Mouse (Mus musculus): ENCODE measurements around the gene Scnn1b. TPM values are rescaled to one million over a fixed set of nuclear protein-coding genes. Genes with fewer than 3 reads are reported as not detected.

Scnn1b gene
- total and polyA plus RNA-seq, 2 experiments from 2014 or later: 0.54 to 0.67 TPM

DNA sequence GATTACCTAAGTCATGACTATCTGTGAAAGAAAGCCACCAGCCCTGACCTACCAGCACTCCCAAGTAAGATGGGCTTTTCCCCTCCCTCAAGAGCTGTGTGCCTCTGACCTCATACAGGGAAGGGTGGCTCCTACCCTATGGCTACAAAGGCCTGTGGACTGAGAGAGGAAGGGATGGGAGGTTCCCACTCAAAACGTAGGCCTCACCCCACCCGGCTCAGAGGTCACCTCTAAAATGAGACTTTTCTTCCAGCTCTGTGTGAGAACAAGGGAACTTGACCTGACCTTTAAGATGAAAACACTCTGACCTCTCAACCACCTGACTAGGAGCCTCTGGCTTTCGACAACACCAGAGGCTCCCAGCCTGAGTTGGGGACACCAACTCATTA lies 97.7 kb downstream of the Scnn1b start:
- DNase-seq (no peak), ATAC-seq (no peak)
- no peak overlapping the region for H3K4me3 ChIP-seq (ENCODE audit: low read depth, low read length)
- H3K27ac ChIP-seq (ENCODE audit: low read depth, low read length): no peak overlapping the region
- no peak for TF ChIP-seq CTCF (IDR thresholded peaks at IDR 0.05; ENCODE audit: low read depth)
- no peaks in the 10 kb centered on the region for H3K4me1 ChIP-seq (ENCODE audit: insufficient read depth)
- H3K27me3 ChIP-seq (ENCODE audit: insufficient read depth, low read length): no peaks in the 10 kb centered on the region
- no peak overlapping the region for H3K4me2 ChIP-seq (ENCODE audit: low read depth)
- H3K9ac ChIP-seq: no peak overlapping the region
- no peaks in the 10 kb centered on the region for H3K9me3 ChIP-seq (ENCODE audit: low read length)
- 89% methylated on average over 3 of the region's 3 CpGs for WGBS
- peaks cover 5% of the 10 kb centered on the region; the same call in 1 of the 2 replicates for H3K36me3 ChIP-seq (ENCODE audit: insufficient read depth)

DNA sequence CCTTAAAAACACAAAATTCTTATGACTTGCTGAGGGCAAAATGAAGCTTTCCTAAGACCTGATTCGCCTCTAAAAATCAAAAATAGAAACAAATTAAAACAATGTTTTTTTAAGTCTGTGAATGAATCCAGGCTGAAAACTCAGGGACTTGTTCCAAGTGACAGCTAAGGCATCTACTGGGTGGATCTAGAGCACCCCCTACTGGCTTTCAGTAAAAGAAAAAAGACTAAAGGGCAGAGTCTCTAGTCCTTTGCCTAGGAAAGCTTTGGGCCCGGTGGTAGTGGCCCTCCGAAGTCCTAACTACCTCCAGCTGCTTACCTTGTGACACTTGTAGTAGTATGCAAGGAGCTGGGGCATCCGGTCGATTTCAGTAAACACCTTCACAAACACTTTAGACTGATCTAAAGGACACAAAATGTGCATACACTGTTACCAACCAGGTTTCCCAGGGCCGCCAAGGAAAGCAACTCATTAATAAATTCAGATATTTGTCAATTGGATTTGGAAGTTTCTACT lies 99.1 kb downstream of the Scnn1b start:
- 64% methylated on average over 6 of the region's 6 CpGs for WGBS
- H3K4me3 ChIP-seq (ENCODE audit: low read depth, low read length): no peak overlapping the region
- ATAC-seq (no peak), DNase-seq (peak; percentile 81)
- H3K27me3 ChIP-seq (ENCODE audit: insufficient read depth, low read length): no peaks in the 10 kb centered on the region
- no peak overlapping the region for H3K9ac ChIP-seq
- H3K36me3 ChIP-seq (ENCODE audit: insufficient read depth): peaks cover 8% of the 10 kb centered on the region; the same call in 1 of the 2 replicates
- H3K9me3 ChIP-seq (ENCODE audit: low read length): no peaks in the 10 kb centered on the region
- H3K4me1 ChIP-seq (ENCODE audit: insufficient read depth): no peaks in the 10 kb centered on the region
- no peak overlapping the region for H3K4me2 ChIP-seq (ENCODE audit: low read depth)
- TF ChIP-seq CTCF (IDR thresholded peaks at IDR 0.05; ENCODE audit: low read depth): peak; percentile 76
- H3K27ac ChIP-seq (ENCODE audit: low read depth, low read length): no peak overlapping the region

DNA sequence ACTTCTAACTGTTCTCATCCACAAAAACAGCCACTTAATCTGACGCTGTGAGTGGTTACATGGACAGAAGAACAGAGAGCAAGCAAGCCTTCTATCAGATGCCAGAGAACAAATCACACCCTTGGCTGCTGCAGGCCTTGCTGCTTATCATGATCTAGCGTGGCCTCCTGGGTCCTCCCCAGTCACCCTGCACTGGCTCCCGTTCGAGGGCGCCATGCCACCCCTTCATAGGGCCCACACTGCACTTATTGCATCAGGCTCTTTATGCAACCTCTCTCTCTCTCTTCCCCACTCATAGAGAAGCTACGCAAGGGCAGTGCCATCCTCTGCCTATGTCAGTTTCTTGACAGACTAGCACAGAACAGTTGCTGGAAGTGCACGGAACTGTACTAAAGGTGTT lies 101.3 kb downstream of the Scnn1b start:
- Histone ChIP-seq H3K4me1 (ENCODE audit: insufficient read depth) (no peaks in the 10 kb centered on the region), H3K4me2 (ENCODE audit: low read depth) (no peak overlapping the region), H3K4me3 (ENCODE audit: low read depth, low read length) (no peak overlapping the region), H3K9me3 (ENCODE audit: low read length) (no peaks in the 10 kb centered on the region), H3K27ac (ENCODE audit: low read depth, low read length) (no peak overlapping the region), H3K36me3 (ENCODE audit: insufficient read depth) (peaks cover 14% of the 10 kb centered on the region; the same call in 1 of the 2 replicates), H3K27me3 (ENCODE audit: insufficient read depth, low read length) (no peaks in the 10 kb centered on the region), H3K9ac (no peak overlapping the region)
- DNase-seq (no peak), ATAC-seq (no peak)
- 92% methylated on average over 7 of the region's 7 CpGs for WGBS
- TF ChIP-seq CTCF (IDR thresholded peaks at IDR 0.05; ENCODE audit: low read depth): no peak

Other genes starting within 250 kb of the Scnn1b start
- 23.3 and 29.5 TPM in 2 replicates for gene Usp31, start 157.8 kb upstream of the Scnn1b start, total RNA-seq (2014; rRNA removed)
- 1.9 and 2.4 TPM in 2 replicates for gene Usp31, start 157.8 kb upstream of the Scnn1b start, polyA plus RNA-seq (2015; fragmentation: Nextera tagmentation; extraction: Ambion mirVana)
- gene Scnn1g, start 130.6 kb upstream of the Scnn1b start, total RNA-seq (2014; rRNA removed): 0.10 TPM in 1 of 2 replicates, not detected in the other
- 0.05 TPM in 1 of 2 replicates, not detected in the other for gene Scnn1g, start 130.6 kb upstream of the Scnn1b start, polyA plus RNA-seq (2015; fragmentation: Nextera tagmentation; extraction: Ambion mirVana)
- 23.4 and 32.5 TPM in 2 replicates for gene Cog7, start 116.7 kb downstream of the Scnn1b start, total RNA-seq (2014; rRNA removed)
- 7.9 and 24.7 TPM in 2 replicates for gene Cog7, start 116.7 kb downstream of the Scnn1b start, polyA plus RNA-seq (2015; fragmentation: Nextera tagmentation; extraction: Ambion mirVana)
- 29.5 and 29.8 TPM in 2 replicates for gene Gga2, start 156.2 kb downstream of the Scnn1b start, total RNA-seq (2014; rRNA removed)
- 17.7 and 25.5 TPM in 2 replicates for gene Gga2, start 156.2 kb downstream of the Scnn1b start, polyA plus RNA-seq (2015; fragmentation: Nextera tagmentation; extraction: Ambion mirVana)
- 76.2 and 105 TPM in 2 replicates for gene Ubfd1, start 202.1 kb downstream of the Scnn1b start, total RNA-seq (2014; rRNA removed)
- 38.5 and 54.5 TPM in 2 replicates for gene Ubfd1, start 202.1 kb downstream of the Scnn1b start, polyA plus RNA-seq (2015; fragmentation: Nextera tagmentation; extraction: Ambion mirVana)
- 13.4 and 16.7 TPM in 2 replicates for gene Ears2, start 202.2 kb downstream of the Scnn1b start, total RNA-seq (2014; rRNA removed)
- 8.3 and 8.8 TPM in 2 replicates for gene Ears2, start 202.2 kb downstream of the Scnn1b start, polyA plus RNA-seq (2015; fragmentation: Nextera tagmentation; extraction: Ambion mirVana)
- 28.4 and 42.9 TPM in 2 replicates for gene Ndufab1, start 236.8 kb downstream of the Scnn1b start, total RNA-seq (2014; rRNA removed)
- gene Ndufab1, start 236.8 kb downstream of the Scnn1b start, polyA plus RNA-seq (2015; fragmentation: Nextera tagmentation; extraction: Ambion mirVana): 655 and 742 TPM in 2 replicates

Measured in forebrain, postnatal 0 days (tissue).